9 mouse cellular contexts compared by ENCODE assay signal in the genomic region with DNA sequence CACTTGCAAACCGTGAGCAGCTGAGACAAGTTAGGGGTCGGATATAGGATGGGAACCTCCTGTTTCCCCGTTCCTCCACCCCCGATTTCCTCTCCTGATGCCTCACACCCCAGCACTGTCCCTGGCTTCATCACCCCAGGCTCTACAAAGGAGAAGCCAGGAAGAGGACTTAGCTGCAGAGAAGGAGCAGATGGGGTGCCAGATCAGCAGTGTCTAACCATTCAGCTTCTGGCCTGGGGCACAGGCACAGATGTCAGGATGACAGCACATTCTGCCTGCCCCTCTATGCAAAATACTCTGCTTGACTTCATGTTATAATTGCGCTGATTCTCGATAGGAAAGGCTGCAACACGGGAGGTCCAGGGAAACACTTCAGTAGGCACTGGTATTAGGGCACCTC.
DNase-seq lines count a peak whose midpoint lies in the region; ATAC-seq lines count a peak whose summit lies in the region.
"Had no signal": no experiment of that assay in that cellular context is flagged by ENCODE, and none has a peak within 500 bp of the region (broad histone marks: within the 10 kb centered on the region; RNA-seq: fewer than 3 reads in every experiment).

No protein-coding gene starts in this region.

- H3K27ac ChIP-seq in heart, embryonic 10.5 days = 0 out of 2 replicates have a peak overlapping the region, but pooled peaks have one; percentile 32
- H3K27ac ChIP-seq in neural tube, embryonic 13.5 days (replicated peaks) = no peak overlapping the region
- peak overlapping the region; percentile 68 for H3K27ac ChIP-seq in intestine, embryonic 15.5 days
- peak overlapping the region; percentile 87 for H3K27ac ChIP-seq in stomach, embryonic 16.5 days (ENCODE audit: low read length)
- H3K27ac ChIP-seq: heart, embryonic 15.5 days had no signal

- intact Hi-C loops in heart, postnatal 36 days (cut with DNase I) = loop anchor here (5.0 kb wide), 1 partner anchor 116 kb away; the partner anchor contains the start of gene Erbin

- H3K36me3 ChIP-seq in heart, embryonic 10.5 days = peaks cover 2% of the 10 kb centered on the region; the same call in 1 of the 2 replicates
- peaks cover 18% of the 10 kb centered on the region; the same call in 1 of the 2 replicates for H3K36me3 ChIP-seq in neural tube, embryonic 13.5 days
- H3K36me3 ChIP-seq in intestine, embryonic 15.5 days = no peaks in the 10 kb centered on the region
- H3K36me3 ChIP-seq in stomach, embryonic 16.5 days (ENCODE audit: control insufficient read depth, insufficient read depth, low read length) = no peaks in the 10 kb centered on the region
- H3K36me3 ChIP-seq: heart, embryonic 15.5 days had no signal

- H3K9me3 ChIP-seq in heart, embryonic 10.5 days = no peaks in the 10 kb centered on the region
- H3K9me3 ChIP-seq in neural tube, embryonic 13.5 days = no peaks in the 10 kb centered on the region
- no peaks in the 10 kb centered on the region for H3K9me3 ChIP-seq in intestine, embryonic 15.5 days
- H3K9me3 ChIP-seq in stomach, embryonic 16.5 days (replicated peaks; ENCODE audit: control insufficient read depth, low read length) = no peaks in the 10 kb centered on the region
- H3K9me3 ChIP-seq: heart, embryonic 15.5 days had no signal

- H3K4me2 ChIP-seq in neural tube, embryonic 13.5 days = no peak overlapping the region
- no peak overlapping the region; the same call in 1 of the 2 replicates for H3K4me2 ChIP-seq in intestine, embryonic 15.5 days (replicated peaks)
- peak overlapping the region; percentile 30 for H3K4me2 ChIP-seq in stomach, embryonic 16.5 days (ENCODE audit: low read depth, low read length)
- H3K4me2 ChIP-seq: heart, embryonic 15.5 days had no signal

- peaks cover 35% of the 10 kb centered on the region for H3K4me1 ChIP-seq in heart, embryonic 10.5 days
- H3K4me1 ChIP-seq in neural tube, embryonic 13.5 days (replicated peaks) = peaks cover 27% of the 10 kb centered on the region
- H3K4me1 ChIP-seq in intestine, embryonic 15.5 days (replicated peaks) = peaks cover 25% of the 10 kb centered on the region
- H3K4me1 ChIP-seq in stomach, embryonic 16.5 days (ENCODE audit: control insufficient read depth, insufficient read depth, low read length) = peaks cover 44% of the 10 kb centered on the region

- ATAC-seq in neural tube, embryonic 13.5 days (ENCODE audit: low read depth) = peak; percentile 55; the same call in 1 of the 2 replicates
- no peak for ATAC-seq in intestine, embryonic 15.5 days
- ATAC-seq in stomach, embryonic 16.5 days (ENCODE audit: insufficient read depth, low FRiP score) = no peak

- no peak for DNase-seq in heart, embryonic 10.5 days (ENCODE audit: low spot score)
- DNase-seq in heart, postnatal 36 days = no peak
- DNase-seq in neural tube, embryonic 10.5 days (ENCODE audit: extremely low spot score, low spot score) = no peak
- DNase-seq in layer of hippocampus, postnatal 36 days = no peak
- DNase-seq in gastrocnemius, adult 8-10 months (ENCODE audit: low spot score in 2 of 2) = no peak

- H3K9ac ChIP-seq in neural tube, embryonic 13.5 days = no peak overlapping the region
- no peak overlapping the region for H3K9ac ChIP-seq in intestine, embryonic 15.5 days
- no peak overlapping the region; the same call in 1 of the 2 replicates for H3K9ac ChIP-seq in stomach, embryonic 16.5 days (ENCODE audit: low read length)
- H3K9ac ChIP-seq: heart, embryonic 15.5 days had no signal

- no peaks in the 10 kb centered on the region for H3K27me3 ChIP-seq in heart, embryonic 10.5 days (ENCODE audit: insufficient read depth, poor library complexity, severe bottlenecking)
- H3K27me3 ChIP-seq in neural tube, embryonic 13.5 days = no peaks in the 10 kb centered on the region
- no peaks in the 10 kb centered on the region for H3K27me3 ChIP-seq in intestine, embryonic 15.5 days (replicated peaks)
- no peaks in the 10 kb centered on the region for H3K27me3 ChIP-seq in stomach, embryonic 16.5 days (ENCODE audit: control insufficient read depth, insufficient read depth, low read length)
- H3K27me3 ChIP-seq: heart, embryonic 15.5 days had no signal

- no peak overlapping the region for H3K4me3 ChIP-seq in heart, embryonic 10.5 days
- H3K4me3 ChIP-seq in neural tube, embryonic 13.5 days = no peak overlapping the region
- no peak overlapping the region for H3K4me3 ChIP-seq in intestine, embryonic 15.5 days (replicated peaks)
- no peak overlapping the region for H3K4me3 ChIP-seq in stomach, embryonic 16.5 days (replicated peaks; ENCODE audit: low read length)
- H3K4me3 ChIP-seq: heart, embryonic 15.5 days had no signal

- 82% methylated on average over 7 of the region's 7 CpGs for WGBS in heart, embryonic 10.5 days
- WGBS in neural tube, embryonic 13.5 days = 65% methylated on average over 7 of the region's 7 CpGs
- WGBS in intestine, embryonic 15.5 days = 56% methylated on average over 7 of the region's 7 CpGs
- 49% methylated on average over 7 of the region's 7 CpGs for WGBS in stomach, embryonic 16.5 days
